Mouse (Mus musculus) cerebellum, adult 2 months (tissue): ENCODE data around the gene Igfbp5.

Source experiments
- CTCF ChIP-seq: fragments of 200-500 bp; IDR thresholded peaks from 2 replicates; pipeline ENCODE4 v1.5.1; 2011; ENCODE audit warnings: low read depth, mild to moderate bottlenecking, control low read depth, low read length, moderate library complexity, borderline replicate concordance; ENCODE audit not compliant: insufficient read depth
- POLR2A ChIP-seq: fragments of 200-500 bp; IDR thresholded peaks from 2 replicates; pipeline ENCODE4 v1.6.1; 2011; ENCODE audit warnings: low read length, control low read depth, borderline replicate concordance; ENCODE audit not compliant: insufficient read depth

- TF ChIP-seq CTCF, result no peak
- TF ChIP-seq POLR2A, result no peak
Measured at GRCm38 (mm10) chr1:72813639-72814403, 60.9 kb downstream of the Igfbp5 start.
